Comparison of ENCODE assay signal across 8 mouse cellular contexts in the genomic region with DNA sequence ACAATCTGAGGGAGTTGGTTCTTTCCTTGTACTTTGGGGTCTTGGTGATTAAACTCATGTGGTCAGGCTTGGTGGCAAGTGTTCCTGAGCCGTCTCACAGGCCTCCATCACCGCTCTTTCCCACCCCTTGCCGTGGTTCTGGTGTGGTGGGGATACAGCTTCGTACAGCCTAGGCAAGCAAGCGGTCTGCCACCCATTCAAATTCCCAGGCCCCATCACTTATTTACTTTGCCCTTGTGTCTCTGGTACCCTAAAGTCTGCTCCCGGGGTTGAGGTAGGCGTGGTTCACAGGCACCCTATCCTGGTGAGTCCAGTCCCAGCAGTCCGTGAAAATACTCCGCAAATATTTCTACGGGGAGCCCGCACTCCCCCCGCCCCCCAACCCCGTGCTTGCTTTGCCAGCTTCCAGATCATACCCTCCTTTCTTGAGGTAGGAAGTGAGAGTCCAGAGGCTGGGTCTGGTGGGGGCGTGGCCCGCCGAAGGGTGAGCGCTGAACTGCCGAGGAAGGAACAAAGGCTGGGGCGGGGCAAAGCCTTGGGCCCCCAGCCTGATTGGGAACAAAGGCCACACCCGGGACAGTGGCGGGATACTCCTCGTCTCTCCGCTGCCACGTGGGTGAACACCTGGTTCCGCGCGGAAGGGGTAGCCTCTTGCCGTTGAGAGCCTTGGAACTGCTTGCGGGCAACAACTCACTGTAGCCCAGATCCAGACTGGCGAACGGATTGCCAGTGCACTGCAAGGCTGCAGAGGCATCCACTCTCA. TPM values are rescaled to one million over a fixed set of nuclear protein-coding genes. Genes with fewer than 3 reads are reported as not detected.
DNase-seq lines count a peak whose midpoint lies in the region; ATAC-seq and TF ChIP-seq lines count a peak whose summit lies in the region.

No protein-coding gene starts in this region.

- H3K9me3 ChIP-seq in intestine, postnatal 0 days (ENCODE audit: control insufficient read depth) = no peaks in the 10 kb centered on the region
- H3K9me3 ChIP-seq in neural tube, embryonic 13.5 days = no peaks in the 10 kb centered on the region

- no peak overlapping the region for H3K27ac ChIP-seq in cortical plate, adult 2 months (ENCODE audit: insufficient read depth, low read length)
- no peak overlapping the region for H3K27ac ChIP-seq in intestine, postnatal 0 days (ENCODE audit: low read depth, low read length)
- peak overlapping the region; percentile 98 for H3K27ac ChIP-seq in neural tube, embryonic 13.5 days (replicated peaks)

- 5% methylated on average over 31 of the region's 31 CpGs for WGBS in intestine, postnatal 0 days
- 5% methylated on average over 31 of the region's 31 CpGs for WGBS in lung, adult 2 months
- 3% methylated on average over 31 of the region's 31 CpGs for WGBS in neural tube, embryonic 13.5 days

- peaks cover 9% of the 10 kb centered on the region; the same call in 1 of the 2 replicates for H3K4me1 ChIP-seq in cortical plate, adult 2 months (ENCODE audit: control insufficient read depth, insufficient read depth, low read length)
- H3K4me1 ChIP-seq in intestine, postnatal 0 days (replicated peaks; ENCODE audit: control insufficient read depth, insufficient read depth, low read length) = no peaks in the 10 kb centered on the region
- peaks cover 8% of the 10 kb centered on the region for H3K4me1 ChIP-seq in lung, adult 2 months (ENCODE audit: control insufficient read depth, insufficient read depth, low read length)
- peaks cover 42% of the 10 kb centered on the region for H3K4me1 ChIP-seq in neural tube, embryonic 13.5 days (replicated peaks)

- H3K4me2 ChIP-seq in intestine, postnatal 0 days (replicated peaks; ENCODE audit: low read depth) = peak overlapping the region; percentile 82
- peak overlapping the region; percentile 97 for H3K4me2 ChIP-seq in neural tube, embryonic 13.5 days

- peak; percentile 70 to 71 for DNase-seq in right cerebral cortex, postnatal 10 days (ENCODE audit: low spot score in 2 of 2)
- DNase-seq in right cerebral cortex, postnatal 36 days (ENCODE audit: low spot score in 2 of 2) = no peak
- DNase-seq in heart, adult 18-20 months = peak; percentile 63 to 84
- peak; percentile 66 for DNase-seq in lung, adult 2 months
- peak; percentile 79 for DNase-seq in thymus, postnatal 25 days

- no peaks in the 10 kb centered on the region for H3K27me3 ChIP-seq in intestine, postnatal 0 days (replicated peaks; ENCODE audit: control insufficient read depth, insufficient read depth, low read length)
- no peaks in the 10 kb centered on the region for H3K27me3 ChIP-seq in neural tube, embryonic 13.5 days

- TF ChIP-seq POLR2A in cortical plate, adult 2 months (IDR thresholded peaks at IDR 0.05; ENCODE audit: extremely low read depth, insufficient read depth, low read length) = no peak
- no peak for TF ChIP-seq POLR2A in lung, adult 2 months (IDR thresholded peaks at IDR 0.05; ENCODE audit: borderline replicate concordance, extremely low read depth, low read depth, low read length)

- peak; percentile 64 for ATAC-seq in intestine, postnatal 0 days
- ATAC-seq in neural tube, embryonic 13.5 days (ENCODE audit: low read depth) = peak; percentile 33

- peak overlapping the region; percentile 59 for H3K4me3 ChIP-seq in cortical plate, adult 2 months (ENCODE audit: insufficient read depth, low read length)
- H3K4me3 ChIP-seq in intestine, postnatal 0 days (ENCODE audit: low read depth, low read length) = peak overlapping the region; percentile 73
- peak overlapping the region; percentile 42 for H3K4me3 ChIP-seq in lung, adult 2 months (replicated peaks; ENCODE audit: extremely low read depth, low read depth, low read length)
- H3K4me3 ChIP-seq in neural tube, embryonic 13.5 days = peak overlapping the region; percentile 90

- peak overlapping the region; percentile 83; the same call in 1 of the 2 replicates for H3K9ac ChIP-seq in intestine, postnatal 0 days (ENCODE audit: low read depth, low read length)
- H3K9ac ChIP-seq in neural tube, embryonic 13.5 days = peak overlapping the region; percentile 94

- TF ChIP-seq CTCF in cortical plate, adult 2 months (IDR thresholded peaks at IDR 0.05; ENCODE audit: extremely low read depth, insufficient read depth, low read length) = no peak
- TF ChIP-seq CTCF in intestine, postnatal 0 days (IDR thresholded peaks at IDR 0.05; ENCODE audit: low read depth) = no peak
- no peak for TF ChIP-seq CTCF in lung, adult 2 months (IDR thresholded peaks at IDR 0.05; ENCODE audit: insufficient read depth, low read length)

- peaks cover 12% of the 10 kb centered on the region for H3K36me3 ChIP-seq in intestine, postnatal 0 days (ENCODE audit: control insufficient read depth, insufficient read depth)
- peaks cover 27% of the 10 kb centered on the region for H3K36me3 ChIP-seq in neural tube, embryonic 13.5 days

RNA-seq across cellular contexts. Expression of a gene that starts 11.7 kb away (rescaled TPM):
- 224 and 229 TPM in 2 replicates for polyA plus RNA-seq in cortical plate, adult 2 months (2012; rRNA removed)
- 100 to 1,000 TPM; 132 to 164 TPM for total RNA-seq in heart, adult 18-20 months (2021)
- 323 and 329 TPM in 2 replicates for polyA plus RNA-seq in intestine, postnatal 0 days (2015; fragmentation: Nextera tagmentation; extraction: Ambion mirVana)
- polyA plus RNA-seq in lung, adult 2 months (2012; rRNA removed) = 68.5 and 93.5 TPM in 2 replicates
- polyA plus RNA-seq in neural tube, embryonic 13.5 days (2015; fragmentation: Nextera tagmentation; extraction: Ambion mirVana) = 170 and 189 TPM in 2 replicates

RNA-seq across cellular contexts. Expression of a gene that starts 13.1 kb away (rescaled TPM):
- polyA plus RNA-seq in cortical plate, adult 2 months (2012; rRNA removed) = 32.2 and 33.4 TPM in 2 replicates
- 1 to 10 TPM; 7.3 to 7.4 TPM for total RNA-seq in heart, adult 18-20 months (2021)
- 11.2 and 11.6 TPM in 2 replicates for polyA plus RNA-seq in intestine, postnatal 0 days (2015; fragmentation: Nextera tagmentation; extraction: Ambion mirVana)
- polyA plus RNA-seq in lung, adult 2 months (2012; rRNA removed) = 23.5 and 30.7 TPM in 2 replicates
- 36.2 and 37.8 TPM in 2 replicates for polyA plus RNA-seq in neural tube, embryonic 13.5 days (2015; fragmentation: Nextera tagmentation; extraction: Ambion mirVana)

RNA-seq across cellular contexts. Expression of a gene that starts 15.1 kb away (rescaled TPM):
- polyA plus RNA-seq in cortical plate, adult 2 months (2012; rRNA removed) = 400 and 402 TPM in 2 replicates
- total RNA-seq in heart, adult 18-20 months (2021) = 100 to 1,000 TPM; 177 to 187 TPM
- polyA plus RNA-seq in intestine, postnatal 0 days (2015; fragmentation: Nextera tagmentation; extraction: Ambion mirVana) = 96.8 and 107 TPM in 2 replicates
- 82.5 and 143 TPM in 2 replicates for polyA plus RNA-seq in lung, adult 2 months (2012; rRNA removed)
- polyA plus RNA-seq in neural tube, embryonic 13.5 days (2015; fragmentation: Nextera tagmentation; extraction: Ambion mirVana) = 149 and 152 TPM in 2 replicates

RNA-seq across cellular contexts. Expression of a gene that starts 24.0 kb away (rescaled TPM):
- 225 and 226 TPM in 2 replicates for polyA plus RNA-seq in cortical plate, adult 2 months (2012; rRNA removed)
- 10 to 100 TPM; 93.5 to 96.6 TPM for total RNA-seq in heart, adult 18-20 months (2021)
- polyA plus RNA-seq in intestine, postnatal 0 days (2015; fragmentation: Nextera tagmentation; extraction: Ambion mirVana) = 82.8 and 85.3 TPM in 2 replicates
- polyA plus RNA-seq in lung, adult 2 months (2012; rRNA removed) = 170 and 214 TPM in 2 replicates
- polyA plus RNA-seq in neural tube, embryonic 13.5 days (2015; fragmentation: Nextera tagmentation; extraction: Ambion mirVana) = 223 and 229 TPM in 2 replicates

RNA-seq across cellular contexts. Expression of a gene that starts 25.0 kb away (rescaled TPM):
- polyA plus RNA-seq in cortical plate, adult 2 months (2012; rRNA removed) = 0.69 and 0.78 TPM in 2 replicates
- total RNA-seq in heart, adult 18-20 months (2021) = not detected
- 0.18 and 0.22 TPM in 2 replicates for polyA plus RNA-seq in intestine, postnatal 0 days (2015; fragmentation: Nextera tagmentation; extraction: Ambion mirVana)
- polyA plus RNA-seq in lung, adult 2 months (2012; rRNA removed) = 0.20 and 0.75 TPM in 2 replicates
- polyA plus RNA-seq in neural tube, embryonic 13.5 days (2015; fragmentation: Nextera tagmentation; extraction: Ambion mirVana) = 0.21 and 0.32 TPM in 2 replicates

Comparison
In these comparisons a context has a peak if more than half of its experiments do, and no peak if none do; other contexts are left out.
1. DNase-seq: peak in right cerebral cortex, postnatal 10 days (2 of 2), heart, adult 18-20 months (2 of 2), lung, adult 2 months (single experiment) and thymus, postnatal 25 days (single experiment); none in right cerebral cortex, postnatal 36 days (0 of 2).
2. Peak in every context shown above with its lines, with median percentiles within 50 percentile points of each other: H3K4me3 ChIP-seq.